Mouse (Mus musculus) cerebellum, adult 11 months (tissue): ENCODE data around the gene Zbtb9.

Source experiments
- DNase-seq: peaks from one replicate; pipeline ENCODE4 v3.0.0; 2022

The Zbtb9 gene

DNA sequence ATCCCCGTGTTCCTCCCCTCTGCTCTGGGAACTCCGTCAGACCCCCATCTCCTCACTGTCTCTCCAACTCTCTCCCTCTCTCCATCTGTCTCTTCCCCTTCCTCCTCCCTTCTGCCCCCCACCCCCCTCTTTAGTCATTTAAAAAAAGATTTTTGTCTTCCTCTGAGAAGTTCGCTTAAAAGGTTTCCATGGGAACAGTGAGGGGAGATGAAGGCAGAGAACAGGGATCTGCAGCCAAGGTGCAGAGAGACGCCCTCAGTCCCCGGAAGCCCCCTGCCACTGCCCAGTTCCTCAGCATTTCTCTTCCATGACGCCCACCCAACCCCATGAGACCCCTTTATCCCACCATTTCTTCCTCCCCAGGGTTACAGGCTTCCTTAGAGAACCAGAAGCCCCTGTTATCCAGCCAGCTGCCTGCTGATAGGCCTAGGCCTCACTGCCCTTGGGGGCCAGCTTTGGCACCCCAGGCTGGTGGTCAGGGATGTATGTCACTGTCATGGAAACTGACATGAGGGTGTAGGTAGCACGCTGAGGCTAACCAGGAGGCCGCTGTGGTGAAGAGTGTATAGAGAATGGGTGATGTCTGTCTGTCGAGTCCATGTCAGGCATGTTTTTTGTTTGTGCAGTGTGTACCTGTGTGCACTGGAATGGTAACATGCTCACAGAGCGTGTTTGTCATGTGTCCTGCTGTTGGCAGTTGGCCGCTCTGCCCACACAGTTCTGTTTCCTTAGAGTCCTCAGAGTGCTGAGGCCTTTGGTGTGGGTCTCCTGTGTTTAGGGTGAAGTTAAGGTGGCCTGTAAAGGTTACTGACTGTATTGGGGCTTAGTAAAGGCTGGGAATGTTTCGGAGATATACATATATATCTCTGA, 25.5 kb upstream of the Zbtb9 start:
- DNase-seq: no peak

DNA sequence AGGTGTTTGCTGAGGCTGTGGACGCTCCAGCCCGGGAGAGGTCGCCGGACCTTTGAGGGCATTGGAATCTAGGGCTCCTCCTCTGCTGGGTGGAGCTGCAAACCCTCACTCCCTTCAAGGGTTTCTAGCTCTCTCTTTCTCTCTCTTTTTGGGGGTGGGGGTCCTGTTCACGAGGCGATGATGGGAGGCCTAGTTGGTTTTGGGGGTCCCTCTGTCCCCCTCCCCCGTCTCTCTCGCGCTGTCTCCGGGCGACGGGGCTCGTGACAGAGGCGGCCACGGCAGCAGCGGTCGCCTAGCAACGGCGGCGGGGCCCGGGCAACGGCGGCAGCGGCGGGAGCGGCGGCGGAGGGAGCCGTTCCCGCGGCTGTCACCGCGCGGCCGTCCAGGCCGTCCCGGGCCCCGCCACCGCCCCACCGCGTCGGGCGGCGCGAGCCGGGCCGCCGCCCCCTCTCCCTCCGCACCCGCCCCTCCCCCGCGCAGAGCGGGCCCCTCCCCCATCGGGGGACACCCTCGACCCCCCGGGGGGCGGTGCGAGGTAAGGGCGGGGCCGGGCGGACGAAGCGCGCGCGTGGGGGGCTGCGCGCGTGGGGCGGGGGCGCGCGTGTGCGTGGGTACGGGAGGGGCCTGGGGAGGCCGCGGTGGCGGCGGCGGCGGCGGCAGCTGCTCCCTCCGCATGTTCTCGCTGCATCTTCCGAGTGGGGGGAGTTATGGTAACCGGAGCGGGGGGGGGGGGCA, 24.5 kb upstream of the Zbtb9 start:
- no peak for DNase-seq

DNA sequence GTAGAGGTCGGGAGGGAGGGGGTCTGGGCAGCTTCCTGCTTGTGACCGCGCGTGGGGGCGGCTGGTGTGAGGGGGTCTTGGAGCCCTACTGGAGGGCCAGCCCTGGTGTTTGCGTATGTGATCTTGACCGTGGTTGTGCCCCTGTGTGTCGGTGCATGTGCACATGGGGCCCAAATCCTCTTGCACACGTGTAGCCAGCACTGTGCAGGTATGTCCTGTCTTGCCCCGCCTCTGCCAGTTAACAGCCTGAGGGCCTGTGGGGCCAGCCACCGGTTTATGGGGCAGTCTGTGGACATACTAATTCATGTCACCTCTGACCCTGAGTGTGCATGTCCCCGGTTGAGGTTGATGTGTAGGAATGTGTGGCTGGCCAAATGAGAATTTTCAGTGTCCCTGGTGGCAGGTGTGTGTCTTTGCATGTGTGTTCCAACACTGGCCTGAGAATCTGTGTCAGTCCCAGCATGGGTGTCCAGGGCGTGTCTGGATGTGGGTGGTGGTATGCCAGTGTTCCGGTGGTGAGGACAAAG, 23.9 kb upstream of the Zbtb9 start:
- no peak for DNase-seq

DNA sequence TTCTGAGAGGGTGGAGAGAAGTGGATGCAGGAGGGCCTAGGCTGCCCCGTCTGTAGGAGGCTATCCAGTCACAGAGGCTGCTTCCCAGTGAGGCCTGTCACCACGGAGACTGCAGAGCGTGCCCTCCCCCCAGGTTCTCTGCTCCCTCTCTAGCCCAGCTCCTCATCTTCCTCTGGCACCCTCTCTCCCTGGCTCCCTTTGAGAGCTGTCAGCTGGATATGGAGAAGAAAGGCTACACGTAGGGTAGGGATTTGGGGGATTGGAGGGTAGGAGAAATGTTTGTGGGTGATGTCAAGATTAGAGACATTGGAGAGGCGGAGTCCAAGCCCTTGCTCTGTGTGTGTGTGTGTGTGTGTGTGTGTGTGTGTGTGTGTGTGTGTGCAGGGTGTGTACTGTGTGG, 23.1 kb upstream of the Zbtb9 start:
- no peak for DNase-seq

DNA sequence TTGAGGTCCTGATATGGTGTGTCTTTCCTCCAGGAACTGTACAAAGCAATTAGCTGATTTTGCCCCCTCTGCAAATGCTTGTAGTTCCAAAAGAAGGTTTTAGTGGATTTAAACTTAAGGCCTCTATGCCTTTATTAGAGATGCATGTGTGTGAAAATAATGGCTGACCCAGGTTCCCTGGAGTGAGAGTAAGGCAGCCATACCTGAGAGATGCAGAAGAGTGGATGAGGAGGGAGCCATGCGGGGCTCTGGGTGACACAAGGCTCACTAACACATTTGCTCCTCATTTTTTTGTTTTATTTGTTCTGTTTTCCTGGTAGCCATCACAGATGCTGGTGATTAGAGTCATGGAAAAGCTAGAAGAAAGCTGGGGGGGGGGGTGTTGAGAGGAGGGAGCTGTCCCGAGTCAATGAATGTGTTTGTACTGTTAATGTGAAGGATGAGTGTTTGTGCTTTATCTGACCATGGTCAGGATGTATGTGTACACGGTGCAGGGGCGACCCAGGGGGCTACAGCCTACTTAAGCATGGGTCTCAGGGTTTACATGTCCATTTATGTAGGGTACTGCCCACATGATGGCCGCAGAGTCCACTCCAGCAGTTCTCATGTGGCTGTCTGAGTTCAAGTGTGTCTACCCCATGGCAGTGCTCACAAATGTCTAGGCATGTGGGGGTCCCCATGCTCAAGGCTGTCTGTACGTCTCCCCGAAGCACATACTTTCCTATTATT, 22.2 kb upstream of the Zbtb9 start:
- DNase-seq: no peak

DNA sequence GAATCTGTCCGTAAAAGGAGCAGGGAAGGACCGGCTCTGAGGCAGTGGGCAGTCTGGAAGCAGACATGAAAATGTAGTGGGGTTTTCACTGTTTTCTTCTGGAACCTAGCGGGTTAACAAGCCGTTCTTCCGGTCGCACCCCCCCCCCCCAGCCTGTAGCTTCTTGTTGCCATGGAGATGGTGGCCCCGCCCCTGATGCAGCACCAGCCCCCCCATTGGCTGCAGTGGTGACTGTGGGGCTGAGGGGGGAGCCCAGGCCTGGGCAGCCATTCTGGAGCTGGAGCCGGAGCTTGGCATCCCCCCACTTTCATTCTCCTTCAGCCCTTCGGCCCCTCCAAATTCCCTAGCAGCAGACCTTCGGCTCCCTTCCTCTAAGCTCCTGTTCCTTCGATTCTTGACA, 21.6 kb upstream of the Zbtb9 start:
- DNase-seq: no peak

DNA sequence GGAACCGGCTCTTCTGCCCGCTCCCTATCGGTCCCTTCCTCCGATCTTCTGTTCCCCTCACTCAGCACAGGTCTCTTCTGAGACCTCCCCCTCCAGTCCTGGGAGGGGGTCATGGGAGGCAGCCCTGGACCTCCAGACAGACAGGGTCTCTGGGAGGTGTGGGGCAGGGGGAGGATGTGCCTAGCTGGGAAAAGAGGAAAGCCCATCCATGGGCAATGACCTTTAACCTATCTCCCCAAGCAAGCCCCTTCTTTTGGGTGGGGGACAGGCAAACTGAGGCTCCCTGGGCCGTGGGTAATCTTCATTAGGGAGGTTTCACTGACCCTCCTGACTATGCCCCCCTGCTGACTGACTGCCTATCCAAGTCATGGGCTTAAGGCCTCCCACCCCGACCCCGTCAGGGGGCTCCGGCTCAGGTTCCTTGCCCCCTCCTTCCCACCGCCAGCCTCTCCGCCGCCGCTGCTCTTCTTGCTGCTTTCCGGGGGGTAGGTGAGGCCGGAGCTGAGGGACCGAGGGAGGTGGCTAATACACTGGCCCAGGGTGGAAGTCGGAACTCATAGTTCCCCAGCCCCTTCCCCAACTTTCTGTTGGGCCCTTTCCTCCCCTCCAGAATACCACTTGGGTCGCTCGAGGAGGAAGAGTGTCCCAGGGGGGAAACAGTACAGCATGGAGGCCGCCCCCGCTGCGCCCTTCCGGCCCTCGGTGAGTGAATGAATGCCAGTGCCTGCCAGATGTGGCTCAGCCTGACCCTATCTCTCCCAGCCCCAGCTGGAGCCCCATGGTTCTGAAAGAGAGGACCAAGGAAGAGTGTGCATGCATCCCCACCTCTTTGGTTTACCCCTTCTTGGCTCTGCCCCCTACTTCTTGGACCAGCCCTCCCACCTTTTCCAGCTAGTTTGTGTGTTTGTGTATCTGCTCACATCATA, 20.8 kb upstream of the Zbtb9 start:
- DNase-seq: no peak

DNA sequence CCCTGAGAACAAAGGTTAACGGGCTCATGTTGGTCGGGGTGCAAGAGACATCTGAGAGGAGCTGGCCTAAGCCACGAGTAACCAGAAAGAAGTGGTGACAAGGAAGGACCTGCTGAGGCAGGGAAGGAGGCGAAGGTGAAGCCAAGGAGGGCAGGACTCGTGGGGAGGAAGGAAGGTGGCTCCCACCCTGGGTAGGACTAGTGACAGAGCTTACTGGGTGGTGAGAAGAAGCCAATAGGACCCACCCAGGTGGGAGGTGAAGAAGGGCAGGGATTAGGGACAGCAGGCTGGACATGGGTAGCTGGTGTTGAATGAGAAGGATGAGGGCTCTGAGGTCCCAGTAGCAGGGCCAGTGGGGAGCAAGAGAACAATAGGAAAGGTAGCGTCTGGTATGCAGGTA, 19.8 kb upstream of the Zbtb9 start:
- DNase-seq: no peak

DNA sequence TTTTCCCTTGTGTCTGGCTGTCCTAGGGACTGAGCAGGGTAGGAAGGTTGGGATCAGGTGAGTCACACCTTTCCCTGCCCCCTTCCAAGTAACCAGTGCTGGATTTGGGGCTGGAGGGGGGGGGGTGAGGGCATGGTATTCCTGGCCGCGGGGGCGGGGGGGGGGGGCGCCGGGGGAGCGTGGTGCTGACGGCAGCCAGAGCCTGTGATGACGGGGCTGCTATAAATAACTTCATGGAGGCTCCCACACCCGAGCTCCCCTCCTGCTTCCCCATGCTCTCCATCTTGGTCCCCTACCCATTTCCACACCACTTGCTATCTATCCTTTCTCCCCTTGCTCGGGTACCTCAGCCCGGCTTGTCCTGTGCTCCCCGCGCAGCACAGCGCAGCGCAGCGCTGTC, 19.2 kb upstream of the Zbtb9 start:
- no peak for DNase-seq

DNA sequence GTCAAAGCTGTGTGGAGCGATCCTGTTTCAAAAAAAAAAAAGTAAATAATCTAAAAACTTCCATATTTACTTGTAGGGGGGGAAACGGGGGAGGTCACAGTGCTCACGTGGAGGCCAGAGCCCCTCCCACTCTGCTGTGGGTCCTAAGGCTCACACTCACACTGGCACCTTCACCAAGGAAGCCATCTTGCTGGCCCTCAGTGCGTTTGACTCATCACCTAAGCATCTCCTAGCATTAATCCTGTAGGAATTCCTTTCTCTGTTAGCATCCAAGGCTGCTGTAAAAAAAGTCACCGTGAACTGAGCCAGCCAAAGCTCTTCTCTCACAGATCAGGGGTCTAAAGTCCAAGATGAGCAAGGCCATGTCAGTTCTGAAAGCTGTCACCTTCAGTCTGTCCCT, 16.7 kb upstream of the Zbtb9 start:
- no peak for DNase-seq

DNA sequence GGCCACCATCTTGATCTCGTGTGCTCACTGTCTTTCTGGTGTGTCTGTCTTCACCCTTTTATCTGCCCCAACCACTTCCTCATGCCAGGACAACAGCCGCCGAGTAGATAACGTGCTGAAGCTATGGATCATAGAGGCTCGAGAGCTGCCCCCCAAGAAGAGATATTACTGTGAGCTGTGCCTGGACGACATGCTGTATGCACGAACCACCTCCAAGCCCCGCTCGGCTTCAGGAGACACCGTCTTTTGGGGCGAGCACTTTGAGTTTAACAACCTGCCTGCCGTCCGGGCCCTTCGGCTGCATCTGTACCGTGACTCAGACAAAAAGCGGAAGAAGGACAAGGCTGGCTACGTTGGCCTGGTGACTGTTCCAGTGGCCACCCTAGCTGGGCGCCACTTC, 16.1 kb upstream of the Zbtb9 start:
- no peak for DNase-seq

DNA sequence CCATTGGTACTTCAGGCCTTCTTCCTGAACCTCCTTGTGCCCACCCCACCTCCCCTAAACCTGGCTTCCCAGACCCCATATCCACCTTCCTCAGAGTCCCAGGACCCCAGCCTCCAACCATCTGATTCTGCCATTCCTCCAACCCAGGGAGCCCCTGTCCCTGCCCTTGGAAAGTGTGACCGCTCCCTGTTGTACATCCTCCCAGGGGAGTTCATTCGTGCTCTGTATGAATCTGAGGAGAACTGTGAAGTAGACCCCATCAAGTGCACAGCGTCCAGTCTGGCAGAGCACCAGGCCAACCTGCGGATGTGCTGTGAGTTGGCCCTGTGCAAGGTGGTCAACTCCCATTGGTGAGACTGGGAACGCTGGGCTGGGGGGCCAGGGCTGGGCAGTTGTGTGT, 15.1 kb upstream of the Zbtb9 start:
- no peak for DNase-seq

DNA sequence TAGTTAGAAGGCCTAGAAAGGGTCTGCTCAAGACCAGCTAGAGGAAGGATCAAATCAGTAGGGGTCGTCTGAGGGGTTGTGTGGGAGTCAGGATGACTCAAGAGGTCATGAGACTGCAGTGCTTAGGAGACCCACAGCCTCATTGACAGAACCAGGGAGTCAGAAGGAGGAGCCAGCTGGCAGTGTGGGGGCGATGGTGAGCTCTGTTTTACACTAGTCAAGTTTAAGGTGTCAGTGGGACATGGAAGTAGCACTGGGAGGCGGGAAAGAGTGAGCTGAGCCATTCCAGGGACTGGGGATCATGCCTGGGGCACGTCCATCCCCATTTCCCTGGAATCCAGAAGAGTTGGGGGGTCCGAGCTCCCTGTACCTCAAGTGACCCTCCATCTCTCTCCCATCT, 14.1 kb upstream of the Zbtb9 start:
- no peak for DNase-seq

DNA sequence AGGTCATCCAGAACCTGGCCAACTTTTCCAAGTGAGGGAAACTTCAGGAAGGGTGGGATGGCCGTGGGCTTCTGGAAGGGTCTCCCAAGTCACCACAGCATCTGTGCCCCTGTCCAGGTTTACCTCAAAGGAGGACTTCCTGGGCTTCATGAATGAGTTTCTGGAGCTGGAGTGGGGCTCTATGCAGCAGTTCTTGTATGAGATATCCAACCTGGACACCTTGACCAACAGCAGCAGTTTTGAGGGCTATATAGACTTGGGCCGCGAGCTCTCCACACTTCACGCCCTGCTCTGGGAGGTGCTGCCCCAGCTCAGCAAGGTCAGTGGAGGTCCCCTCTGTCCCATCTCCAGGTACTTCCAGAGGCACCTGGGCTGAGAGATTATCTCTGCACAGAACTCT, 13.2 kb upstream of the Zbtb9 start:
- no peak for DNase-seq

DNA sequence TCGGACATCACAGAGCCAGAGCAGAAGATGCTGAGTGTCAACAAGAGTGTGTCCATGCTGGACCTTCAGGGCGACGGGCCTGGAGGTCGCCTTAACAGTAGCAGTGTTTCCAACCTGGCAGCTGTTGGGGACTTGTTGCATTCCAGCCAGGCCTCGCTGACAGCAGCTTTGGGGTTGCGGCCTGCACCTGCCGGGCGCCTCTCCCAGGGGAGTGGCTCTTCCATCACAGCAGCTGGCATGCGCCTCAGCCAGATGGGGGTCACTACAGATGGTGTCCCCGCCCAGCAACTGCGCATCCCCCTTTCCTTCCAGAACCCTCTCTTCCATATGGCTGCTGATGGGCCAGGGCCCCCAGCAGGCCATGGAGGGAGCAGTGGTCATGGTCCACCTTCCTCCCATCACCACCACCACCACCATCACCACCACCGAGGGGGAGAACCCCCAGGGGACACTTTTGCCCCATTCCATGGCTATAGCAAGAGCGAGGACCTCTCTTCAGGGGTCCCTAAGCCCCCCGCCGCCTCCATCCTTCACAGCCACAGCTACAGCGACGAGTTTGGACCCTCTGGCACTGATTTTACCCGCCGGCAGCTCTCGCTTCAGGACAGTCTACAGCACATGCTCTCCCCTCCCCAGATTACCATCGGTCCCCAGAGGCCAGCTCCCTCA, 11.3 kb upstream of the Zbtb9 start:
- no peak for DNase-seq

DNA sequence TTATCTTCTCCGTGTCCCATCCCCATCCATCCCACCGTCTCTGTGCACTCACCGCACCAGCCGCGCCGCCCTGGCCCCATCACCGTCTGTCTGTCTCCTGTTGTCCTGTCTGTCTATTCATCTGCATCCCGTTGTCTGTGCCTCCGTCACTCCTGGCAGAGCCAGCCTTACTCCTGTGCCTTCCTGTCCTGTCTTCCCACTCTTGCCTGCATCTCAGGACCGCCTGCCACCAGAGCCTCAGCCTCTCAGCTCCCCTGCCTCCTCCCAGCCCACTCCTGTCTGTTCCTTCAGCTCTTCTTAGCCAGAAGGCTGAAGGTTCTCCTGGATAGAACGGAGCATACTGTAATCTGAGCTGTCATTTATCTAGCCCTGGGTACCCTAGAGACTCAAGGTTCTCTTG, 6.0 kb upstream of the Zbtb9 start:
- DNase-seq: no peak

DNA sequence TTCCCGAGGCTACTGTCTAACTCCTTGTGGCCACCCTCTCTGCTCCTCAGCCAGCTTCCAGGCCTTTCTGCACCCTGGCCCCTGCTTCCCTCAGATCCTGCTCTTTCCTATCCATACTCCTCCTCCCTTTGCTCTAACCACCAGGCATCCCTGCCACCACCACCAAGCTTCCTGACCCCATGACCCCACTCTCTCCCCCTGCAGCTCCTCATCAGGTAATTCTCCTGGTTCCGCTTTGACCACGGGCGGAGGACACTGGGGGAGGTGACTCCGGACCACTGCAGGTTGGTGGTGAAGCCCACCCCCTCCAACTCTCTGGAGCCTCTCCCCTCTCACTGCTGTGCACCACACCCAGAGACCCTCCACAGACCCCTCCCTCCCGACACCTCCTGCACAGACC, 5.5 kb upstream of the Zbtb9 start:
- no peak for DNase-seq

DNA sequence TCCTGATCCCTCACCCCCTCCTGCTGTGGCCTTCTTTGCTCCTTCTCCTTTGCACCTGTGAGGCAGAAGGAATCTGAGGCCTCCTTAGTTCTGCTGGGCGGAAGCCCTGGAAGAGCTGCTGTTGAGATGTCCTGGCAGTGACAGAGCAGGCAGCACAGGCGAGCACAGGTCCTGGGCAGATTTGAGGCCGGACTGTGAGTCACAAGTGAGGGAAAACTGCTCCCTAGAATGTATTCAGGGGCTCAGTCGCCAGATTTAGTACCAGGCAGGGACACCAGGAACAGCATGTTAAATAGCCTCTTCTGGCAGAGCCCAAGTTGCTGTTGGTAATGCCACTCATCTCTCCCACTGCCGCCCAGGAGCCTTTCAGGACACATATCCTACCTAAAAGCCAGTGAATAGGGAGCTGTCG, 4.8 kb upstream of the Zbtb9 start:
- no peak for DNase-seq

DNA sequence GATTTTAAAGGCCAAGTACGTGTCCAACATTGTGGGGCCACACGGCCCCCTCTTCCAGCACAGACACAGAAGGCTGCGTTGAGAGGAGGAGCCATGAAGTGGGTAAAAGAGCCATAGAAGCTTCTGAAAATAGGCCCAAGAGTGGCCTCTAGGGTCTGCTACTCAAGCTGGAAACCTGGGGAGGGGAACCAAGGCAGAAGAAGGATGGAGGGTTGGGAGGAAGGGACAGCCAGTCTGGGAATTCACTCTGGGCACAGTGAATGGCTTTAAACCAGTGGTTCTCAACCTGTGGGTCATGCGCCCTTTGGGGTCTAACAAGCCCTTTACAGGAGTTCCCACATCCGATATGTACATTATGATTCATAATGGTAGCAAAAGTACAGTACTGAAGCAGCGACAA, 3.7 kb upstream of the Zbtb9 start:
- DNase-seq: no peak

DNA sequence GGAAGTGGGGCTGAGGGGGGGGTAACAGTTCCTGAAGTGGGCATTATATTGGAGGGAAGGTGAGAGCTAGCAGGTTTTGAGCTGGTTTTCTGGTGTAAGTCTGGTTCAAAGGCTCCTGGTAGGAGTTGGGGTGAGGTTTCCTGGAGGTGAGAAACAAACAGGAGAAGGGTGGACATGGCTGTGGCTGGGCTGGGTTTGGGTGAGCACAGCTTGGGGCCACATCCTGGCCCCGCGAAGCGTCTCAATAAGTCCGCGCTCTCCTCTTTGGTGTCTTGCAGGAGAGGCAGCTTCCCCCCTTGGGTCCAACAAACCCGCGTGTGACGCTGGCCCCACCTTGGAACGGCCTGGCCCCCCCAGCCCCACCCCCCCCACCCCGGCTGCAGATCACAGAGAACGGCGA, 2.7 kb upstream of the Zbtb9 start:
- no peak for DNase-seq

DNA sequence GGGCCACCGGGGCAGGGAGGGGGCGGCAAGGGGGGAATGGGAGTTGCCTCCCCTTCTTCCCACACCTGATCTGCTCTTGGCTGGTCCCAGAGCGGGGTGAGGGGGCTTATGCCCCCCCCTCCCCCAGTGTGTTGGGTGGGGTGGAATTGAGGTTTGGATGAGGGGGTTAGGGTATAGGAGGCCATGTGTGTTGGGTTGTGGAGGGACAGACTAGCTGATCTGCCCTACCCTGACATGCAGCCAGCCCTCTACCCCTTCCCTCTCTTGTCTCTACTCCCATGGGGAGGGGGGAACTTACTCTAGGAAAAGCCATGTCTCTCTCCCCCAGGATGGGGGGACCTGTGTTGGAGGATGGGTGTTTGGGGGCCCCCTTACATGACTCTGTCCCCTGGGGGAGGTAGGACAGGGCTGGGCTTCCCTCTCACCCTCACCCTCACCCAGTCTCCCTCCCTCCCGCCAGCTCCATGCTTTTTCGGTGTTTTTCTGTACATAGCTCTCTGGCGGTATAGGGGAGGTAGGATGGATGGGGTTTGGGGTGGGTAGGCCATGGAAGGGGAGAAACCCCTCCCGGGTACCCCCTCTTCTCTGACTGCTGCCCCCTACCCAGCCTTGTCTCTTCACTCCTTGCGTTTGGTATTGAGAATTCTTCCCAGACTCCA, 1.6 kb upstream of the Zbtb9 start:
- no peak for DNase-seq
